Mouse (Mus musculus): ENCODE data around the gene Myh11.
A peak's percentile ranks its signal among the peaks of the same experiment; 100 is the strongest.

The Myh11 gene

DNA sequence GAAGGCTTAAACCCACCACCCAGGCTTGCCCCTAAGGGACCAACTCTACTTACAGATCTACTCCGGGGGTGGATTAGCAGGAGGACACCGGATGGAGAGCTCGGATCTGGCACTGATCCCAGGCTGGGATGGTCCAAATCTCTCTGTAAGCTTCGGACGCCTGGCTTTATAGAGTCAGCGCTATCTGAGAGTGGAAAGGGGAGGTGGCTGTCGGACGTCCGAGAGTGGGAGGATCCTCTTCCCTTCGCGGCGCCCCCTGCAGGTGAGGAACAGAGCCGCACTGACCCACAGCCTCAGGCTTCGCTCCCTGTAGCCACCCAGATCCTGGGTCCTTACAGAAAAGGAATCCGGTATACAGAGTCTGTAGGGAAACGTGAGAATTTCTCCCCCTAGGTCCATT lies at the start of gene Myh11:
Gene Myh11, minus strand, starts transcription at position 150 of the 400 bp plus-strand sequence.
- peak; percentile 21 to 40 for DNase-seq

DNA sequence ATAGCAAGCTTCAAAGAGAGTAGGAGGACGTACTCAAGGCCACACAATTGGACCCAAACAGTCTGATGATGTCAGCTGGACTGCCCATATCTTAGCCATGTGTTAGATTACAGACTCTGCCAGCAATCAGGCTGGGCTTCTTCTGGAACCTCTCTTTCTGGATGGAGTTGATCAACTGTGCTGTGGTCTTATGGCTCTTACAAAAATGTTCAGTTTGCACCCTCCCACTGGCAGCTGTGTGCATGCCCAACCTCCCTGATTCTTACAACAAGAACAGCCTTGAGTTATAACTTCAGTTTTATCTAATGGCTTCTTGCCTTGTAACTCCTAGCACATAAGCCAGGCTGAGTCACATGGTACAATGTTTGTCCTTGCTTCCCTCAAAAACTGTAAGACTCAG lies 37.0 kb upstream of the Myh11 start:
- DNase-seq, result no peak

DNA sequence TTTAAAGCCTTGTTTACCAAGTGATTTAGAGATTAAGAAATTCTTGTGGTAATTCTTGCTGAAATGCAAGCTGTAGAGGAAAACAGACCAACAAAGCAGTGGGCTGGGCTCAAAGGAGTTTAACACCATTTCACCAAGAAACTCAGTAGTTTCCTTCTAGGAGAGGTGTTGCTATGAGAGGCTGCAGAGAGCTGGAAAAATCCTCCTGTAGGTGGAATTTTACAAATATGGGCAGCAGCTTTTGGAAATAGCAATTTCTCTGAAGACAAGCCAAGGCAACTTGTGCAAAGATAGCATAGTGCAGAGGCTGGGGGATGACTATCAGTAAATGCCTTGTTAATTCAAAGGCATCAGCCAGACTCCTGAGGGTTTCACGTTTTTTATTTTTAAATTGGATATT lies 29.3 kb upstream of the Myh11 start:
- no peak for DNase-seq

DNA sequence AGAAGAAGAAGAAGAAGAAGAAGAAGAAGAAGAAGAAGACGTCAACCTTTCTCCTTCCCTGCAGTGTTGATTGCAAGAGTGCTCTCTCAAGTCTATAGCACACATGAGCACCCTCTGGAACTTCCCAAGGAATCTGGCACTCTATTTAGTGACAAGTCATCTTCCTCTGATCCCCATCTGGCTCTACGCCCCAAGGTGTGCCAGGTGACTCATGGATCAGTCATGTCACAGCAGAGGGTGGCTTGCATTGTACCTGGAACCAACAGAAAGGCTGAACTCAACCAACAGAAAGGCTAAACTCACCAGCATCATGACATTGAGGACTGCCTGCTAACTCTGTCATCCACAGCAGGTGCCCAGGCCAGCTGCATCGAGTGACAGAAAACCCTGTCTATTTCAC lies 28.5 kb upstream of the Myh11 start:
- no peak for DNase-seq

DNA sequence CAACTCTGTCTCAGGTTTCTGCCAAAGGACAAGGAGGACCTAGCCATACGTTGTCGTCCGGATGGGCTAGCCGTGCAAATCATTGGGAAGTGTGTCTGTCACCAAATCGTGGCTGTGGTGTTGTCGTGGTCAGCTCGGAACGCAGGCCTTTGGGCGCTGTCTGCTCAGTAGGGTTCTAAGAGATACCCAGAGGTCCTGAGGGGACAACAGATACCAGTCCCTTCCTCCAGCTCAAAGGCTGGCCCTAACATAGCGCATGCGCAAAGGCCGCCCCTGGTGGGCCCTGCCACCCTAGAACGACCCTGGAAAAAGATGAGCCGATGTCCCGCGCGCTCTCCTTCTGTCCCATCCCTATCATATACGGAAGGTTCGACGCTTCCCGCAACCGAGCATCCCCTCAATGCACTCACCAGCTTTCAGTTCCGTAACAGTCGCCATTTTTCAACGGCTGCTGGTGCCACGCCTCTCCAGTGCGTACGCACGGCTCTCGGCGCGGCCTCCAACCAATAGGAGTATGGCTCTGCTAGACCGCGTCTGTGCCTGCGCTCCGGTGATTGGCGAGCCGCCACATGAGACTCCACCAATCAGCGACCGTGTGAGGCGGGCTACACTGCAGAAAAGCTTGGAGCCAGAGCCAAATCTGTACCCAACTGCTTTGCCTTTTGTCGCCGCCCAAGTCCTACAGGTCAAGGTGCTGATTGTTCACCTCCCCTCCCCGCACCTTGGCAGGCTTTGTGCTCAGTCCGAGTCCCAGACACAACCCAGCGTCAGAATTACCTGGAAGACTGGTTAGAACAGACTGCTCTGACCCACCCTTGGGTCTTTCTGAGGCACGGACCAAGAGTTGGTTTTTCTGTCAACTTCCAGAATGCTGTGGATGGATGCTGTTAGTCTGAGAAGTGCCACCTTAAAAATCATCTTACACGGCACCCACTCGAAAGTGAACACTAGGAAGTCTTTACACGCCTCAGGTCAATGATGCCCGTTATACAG lies 26.0 kb upstream of the Myh11 start, which contains the start of gene Fopnl:
Gene Fopnl, minus strand, starts transcription at position 522 of the 993 bp plus-strand sequence.
- DNase-seq, result peak; percentile 99

DNA sequence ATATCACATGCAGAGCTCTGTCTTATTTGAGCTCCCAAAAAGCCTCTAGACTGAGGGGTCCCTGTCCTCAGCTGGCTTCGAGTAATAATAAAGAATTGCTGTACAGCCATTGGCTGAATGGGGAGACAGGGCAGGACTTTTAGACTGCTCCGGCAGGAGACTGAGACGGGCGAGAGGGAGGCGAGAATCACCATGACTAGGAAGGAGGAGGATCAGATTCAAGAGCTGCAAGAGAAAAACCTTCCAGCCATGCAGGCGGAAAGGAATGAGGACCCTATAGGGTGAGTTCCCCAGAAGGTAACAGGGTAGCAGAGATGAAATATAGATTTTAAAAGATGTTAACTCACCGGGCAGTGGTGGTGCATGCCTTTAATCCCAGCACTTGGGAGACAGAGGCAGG lies 21.7 kb upstream of the Myh11 start:
- DNase-seq, result no peak

DNA sequence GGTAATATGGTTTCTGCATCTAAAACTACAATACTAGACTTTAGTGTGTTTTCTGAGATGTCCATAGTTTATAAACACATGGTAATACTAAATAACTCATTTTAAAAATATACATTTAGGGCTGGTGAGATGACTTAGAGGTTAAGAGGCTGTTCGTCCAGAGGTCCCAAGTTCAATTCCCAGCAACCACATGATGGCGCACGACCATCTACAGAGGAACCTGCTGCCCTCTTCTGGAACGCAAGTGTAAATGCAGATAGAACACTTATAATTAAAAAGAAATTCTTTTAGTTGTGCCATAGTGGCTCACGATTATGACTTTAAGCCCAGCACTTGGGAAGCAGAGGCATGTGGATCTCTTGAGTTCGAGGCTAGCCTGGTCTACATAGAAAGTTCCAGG lies 20.2 kb upstream of the Myh11 start:
- no peak for DNase-seq

DNA sequence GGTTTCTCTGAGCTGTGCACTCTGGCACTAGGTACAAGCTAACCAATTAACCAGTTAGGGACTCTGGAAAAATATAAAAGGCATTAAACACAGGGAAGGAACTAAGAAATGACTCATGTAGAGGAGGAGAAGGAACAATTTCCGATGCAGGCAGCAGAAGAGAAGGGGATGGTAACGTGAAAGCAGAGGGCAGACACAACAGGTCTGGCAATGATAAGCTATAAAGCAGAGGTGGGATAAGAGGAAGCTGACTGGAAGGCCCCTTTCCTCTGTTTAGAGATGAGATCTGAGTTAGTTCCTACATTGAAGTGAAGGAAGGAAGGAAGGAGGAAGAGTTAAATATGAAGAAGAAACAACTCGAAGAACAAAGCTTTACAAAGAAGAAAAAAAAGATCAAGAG lies 18.7 kb upstream of the Myh11 start:
- DNase-seq, result no peak

DNA sequence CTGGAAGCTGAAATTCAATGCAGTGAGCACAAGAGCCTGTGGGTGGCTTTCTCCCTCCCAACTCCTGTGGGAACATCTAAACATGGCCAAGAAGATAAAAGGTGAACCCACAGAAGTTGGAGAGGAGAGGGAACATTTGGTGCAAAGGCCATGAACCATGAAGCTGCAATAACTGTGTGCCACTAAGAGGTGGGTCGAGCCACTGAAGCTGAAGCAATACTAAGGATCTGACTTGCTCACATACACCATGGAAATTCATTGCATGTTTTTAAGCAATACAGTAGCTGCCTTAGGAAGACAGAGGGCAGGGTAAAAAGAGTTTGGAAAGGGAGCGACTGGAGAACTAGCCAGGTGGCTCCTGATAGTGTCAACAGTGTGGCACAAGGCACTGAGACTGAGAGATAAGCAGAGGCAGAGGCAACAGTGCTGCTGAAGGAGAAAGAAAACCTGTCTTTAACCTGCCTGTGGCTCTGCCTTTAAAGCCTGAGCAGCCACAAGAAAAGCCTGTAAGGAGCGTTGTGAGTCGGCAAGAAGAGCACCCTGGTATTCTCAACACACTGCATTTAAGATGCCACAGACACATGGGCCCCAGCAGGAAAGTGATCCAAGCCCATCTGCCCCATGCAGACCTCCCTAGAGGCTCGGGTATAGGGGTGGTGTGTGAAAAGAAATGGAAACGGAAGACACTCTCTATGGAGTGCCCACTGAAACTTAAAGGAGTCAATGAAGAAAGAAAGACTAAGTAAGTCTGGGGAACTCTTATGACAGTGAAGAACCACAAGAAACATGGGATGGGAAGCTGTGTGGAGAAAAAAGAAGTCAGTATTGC lies 17.3 kb upstream of the Myh11 start:
- no peak for DNase-seq

DNA sequence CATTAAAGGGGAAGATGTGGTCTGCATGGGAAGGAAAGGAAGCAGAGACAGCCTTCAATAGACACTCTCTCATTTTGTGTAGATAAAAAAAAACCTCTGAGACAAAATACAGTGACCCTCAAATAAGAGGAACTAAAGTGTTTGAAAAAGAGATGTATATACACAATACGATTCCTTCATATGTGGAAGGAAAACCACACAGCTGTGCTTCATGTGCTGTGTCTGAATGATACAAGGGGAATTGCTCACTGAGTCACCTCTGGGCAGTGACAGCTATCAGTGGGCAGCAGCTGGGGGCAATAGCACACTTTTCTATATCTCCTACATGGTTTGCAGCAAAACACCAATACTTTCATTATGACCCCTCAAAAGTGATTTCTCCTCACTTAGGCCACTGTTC lies 16.2 kb upstream of the Myh11 start:
- DNase-seq, result no peak

DNA sequence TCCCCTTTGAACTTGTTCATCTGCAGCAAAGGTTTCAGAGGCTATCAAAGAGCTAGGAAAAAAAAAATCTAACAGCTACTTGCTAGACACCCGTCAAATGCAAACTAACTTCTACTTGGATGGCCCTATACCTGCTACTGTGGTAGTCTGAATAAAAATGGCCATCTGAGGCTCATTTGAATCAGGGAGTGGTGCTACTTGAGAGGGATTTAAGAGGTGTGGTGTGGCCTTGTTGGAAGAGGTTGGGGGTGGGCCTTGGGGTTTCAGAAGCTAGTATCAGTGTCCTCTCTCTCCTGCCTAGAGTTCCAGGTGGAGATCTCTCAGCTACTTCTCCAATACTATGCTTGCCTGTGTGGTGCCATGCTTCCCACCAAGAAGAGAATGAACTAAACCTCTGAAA lies 15.3 kb upstream of the Myh11 start:
- DNase-seq, result no peak

DNA sequence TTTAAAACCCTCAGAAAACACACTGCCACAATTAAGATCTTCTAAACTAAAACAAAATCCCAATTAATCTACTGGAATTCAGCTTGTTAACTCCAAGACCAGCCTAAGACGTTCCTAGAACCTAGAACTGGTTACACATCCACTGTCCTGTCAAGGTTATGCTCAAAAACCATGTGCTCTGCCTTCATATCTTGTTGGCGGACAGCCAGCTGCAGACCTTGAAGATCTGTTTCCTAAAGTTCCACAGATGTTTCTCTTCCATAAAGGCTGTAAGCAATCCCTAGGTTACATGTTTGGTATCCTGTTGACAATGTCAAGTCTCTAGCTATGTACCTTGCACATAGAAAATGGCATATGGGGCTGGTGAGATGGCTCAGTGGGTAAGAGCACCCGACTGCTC lies 13.6 kb upstream of the Myh11 start:
- DNase-seq, result no peak

DNA sequence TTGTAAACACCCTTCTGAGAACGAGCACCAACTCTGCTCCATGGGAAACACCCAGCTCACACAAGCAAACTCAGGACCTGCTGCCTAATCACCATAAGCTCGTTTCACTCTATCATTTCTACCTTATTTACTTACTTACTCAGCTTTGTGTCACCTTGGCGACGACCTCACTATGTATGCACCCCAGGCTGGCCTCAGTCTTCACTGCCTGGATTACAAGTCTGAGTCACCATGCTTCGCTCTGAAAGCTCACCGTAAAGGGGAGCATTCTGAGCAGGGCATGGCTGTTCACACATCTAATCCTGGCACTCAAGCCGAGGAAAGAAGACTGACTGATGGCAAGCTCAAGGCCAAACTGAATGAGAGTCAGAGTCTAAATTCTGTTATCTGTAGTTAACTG lies 12.5 kb upstream of the Myh11 start:
- no peak for DNase-seq

DNA sequence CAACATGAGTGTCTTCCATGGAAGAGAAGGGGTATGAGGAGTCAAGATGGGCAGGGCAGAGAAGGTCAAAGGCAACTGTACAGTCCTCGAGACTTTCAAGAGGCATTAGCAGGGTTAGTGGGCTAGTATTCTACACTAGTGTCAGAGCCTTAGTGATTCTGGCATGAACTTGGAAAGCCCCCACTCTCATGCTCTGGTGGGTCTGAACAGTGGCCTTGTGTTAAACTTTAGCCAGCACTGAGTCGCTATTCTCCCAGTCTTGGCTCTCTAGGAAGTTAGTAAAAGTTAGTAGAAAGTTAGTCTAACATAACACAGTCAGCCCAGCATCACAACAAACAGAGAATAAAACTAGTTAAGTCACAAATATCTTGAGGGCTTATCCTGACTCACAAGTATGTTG lies 12.0 kb upstream of the Myh11 start:
- no peak for DNase-seq

DNA sequence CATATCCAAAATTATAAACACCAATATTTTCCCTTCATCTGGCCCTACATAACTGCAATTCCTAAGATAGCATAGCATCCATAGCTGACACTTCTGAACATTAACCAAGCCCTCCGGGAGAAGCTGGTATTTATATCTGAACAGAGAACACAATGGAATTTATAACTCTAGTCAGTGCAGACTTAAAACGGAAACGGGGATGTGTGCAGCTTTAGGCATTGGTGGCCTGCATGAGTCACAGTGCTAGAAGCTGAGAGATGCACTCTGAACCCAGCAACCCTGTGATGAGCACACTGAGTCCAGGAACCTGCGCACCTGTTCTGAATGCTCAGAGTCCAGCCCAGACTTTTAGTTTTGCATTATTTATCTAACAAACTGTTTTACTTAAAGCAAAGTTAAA lies 7.3 kb upstream of the Myh11 start:
- no peak for DNase-seq

DNA sequence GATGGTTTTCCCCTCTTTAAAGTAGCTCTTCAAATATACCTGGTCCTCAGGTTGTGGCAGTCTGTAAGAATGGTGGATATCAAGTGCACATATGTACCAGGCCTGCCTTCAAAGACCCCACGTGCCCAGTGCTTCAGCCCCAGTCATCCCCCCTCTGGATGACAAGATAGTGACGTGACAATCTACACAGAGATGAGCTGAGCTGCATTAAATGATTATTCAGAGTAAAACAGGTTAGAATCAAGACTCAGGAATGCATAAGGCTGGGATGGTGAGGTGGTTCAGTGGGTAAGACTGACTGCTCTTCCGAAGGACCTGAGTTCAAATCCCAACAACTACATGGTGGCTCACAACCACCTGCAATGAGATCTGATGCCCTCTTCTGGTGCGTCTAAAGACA lies 6.6 kb upstream of the Myh11 start:
- no peak for DNase-seq

DNA sequence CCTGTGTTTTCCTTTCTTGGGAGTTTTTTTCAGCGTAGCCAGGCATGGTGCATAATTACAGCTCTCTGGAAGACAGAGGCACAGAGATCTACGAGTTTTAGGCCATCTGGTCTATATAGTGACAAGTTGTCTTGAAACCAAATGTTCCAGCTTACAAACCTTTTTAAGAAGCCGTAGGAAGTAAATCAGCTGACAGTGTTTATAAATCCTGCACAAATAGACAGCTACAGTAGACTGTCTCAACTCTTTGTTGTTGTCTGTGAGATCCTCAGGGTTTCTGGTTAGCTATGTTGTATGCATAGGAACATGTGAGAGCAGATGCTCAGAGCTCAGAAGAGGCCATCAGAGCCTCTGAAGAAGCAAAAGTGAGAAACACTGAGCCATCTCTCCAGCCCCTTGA lies 6.0 kb upstream of the Myh11 start:
- DNase-seq, result no peak

DNA sequence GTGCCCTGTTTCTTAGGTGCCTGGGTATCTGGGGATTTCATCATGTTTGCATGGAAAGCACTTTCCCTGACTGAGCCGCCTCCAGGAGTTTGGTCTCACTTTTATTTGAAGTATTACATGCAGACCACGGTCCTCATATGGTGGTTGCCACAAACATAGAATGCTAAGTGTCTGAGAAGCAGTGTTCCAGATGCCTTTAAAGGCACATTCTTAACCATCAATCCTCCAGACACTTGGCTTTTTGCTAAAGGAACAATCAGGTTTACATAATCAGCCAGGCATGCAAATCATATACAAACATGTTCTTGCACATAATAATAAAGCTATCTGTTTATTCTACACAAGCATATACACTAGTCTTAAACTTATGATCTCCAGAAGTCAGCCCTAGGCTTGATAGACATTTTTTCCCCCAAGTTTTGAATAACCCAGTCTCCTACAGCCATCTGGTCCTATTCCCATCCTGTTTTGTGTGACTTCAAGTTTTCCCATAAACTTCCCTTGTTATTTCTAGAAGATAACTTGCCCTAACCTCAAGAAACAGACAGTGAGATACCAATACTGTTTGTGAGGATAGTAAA lies 5.5 kb upstream of the Myh11 start:
- no peak for DNase-seq

DNA sequence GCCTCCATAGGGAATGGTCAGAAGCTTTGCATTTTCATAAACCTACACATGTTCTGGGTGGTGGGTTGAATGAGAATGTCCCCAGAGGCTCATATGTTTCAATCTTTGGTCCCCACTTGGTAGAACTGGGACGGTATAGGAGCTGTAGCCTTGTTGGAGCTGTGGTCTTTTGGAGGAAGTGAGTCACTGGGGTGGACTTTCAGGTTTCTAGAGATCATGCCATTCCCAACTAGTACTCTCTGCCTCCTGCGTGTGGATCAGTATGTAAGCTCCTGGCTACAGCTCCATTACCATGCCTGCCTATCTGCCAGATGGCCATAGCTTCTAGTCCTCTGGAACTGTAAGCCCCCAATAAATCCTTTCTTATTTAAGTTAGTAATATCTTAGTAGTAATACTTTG lies 4.1 kb upstream of the Myh11 start:
- no peak for DNase-seq

DNA sequence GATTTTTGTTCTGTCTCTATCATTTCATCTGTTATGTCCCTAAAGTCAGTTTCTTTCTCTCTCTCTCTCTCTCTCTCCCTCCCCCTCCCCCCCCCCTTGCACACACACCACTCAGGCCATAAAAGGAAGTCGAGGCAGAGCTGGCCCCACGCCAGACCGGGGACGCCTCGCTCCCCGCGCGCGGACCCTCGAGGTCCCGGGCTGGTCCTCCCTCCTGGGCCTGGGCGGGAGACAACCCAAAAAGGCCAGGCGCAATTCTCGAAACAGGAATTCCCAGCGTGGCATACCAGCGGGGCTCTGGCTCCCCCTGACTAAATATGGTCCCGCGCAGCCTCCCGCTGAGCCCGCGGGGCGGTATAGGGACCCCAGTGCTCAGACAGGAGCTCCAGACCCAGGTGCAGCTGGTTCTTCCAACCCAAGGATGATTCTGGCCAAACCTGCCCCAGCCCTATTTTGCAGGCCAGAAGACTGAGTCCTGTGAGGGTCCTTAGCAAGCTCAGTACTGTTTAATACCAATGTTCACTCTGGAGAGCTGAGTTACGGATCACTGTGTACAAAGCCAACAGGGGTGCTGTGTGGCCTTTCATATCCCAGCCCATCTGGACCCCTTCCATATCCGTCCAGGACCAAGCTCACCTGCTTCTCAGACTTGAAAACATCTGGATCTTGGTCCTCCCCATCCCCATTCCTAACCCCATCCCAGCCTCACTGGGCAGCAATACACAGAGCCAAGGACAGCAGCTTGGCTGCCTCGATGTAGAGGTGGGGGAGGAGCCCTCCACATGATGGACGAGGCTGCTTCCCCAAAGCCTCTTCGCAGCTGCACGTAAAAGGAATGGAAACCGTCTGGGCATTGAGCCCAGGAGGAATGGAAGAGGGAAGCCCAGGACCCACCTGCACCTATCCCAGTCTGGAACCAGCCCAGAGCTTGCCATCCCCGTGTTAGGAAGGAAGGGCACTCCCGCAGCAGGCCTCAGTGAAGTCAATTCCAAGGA lies 1.3 kb upstream of the Myh11 start:
- DNase-seq, result no peak

DNA sequence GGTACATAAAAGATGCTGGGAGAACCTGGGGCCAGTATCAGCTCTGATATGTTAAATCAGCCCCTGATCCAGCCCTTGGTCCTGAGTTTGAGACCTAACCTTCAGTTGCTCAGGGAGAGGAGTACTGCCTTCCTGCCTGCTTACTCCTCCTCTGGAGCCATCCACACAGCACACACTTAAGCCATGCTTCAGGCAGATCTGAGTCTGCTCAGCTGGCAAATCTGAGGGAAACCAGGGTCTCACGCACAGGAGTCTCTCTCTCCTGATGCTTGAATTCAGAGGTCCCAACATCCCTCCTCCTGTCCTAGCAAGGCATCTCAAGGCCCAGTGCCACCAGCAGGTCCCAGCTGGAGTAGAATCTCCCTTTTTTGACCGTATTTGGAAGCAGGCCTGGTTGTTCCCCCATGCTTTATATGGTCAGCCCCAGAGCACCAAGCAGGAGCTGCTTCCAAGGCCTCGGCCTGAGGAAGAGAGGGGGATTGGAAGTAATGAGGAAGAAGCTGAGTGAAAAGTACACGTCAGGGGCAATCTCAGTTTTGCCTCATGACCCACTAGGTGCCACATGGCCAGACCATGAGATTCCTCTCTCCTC lies 18.7 kb downstream of the Myh11 start:
- DNase-seq, result no peak
